Mouse (Mus musculus): ENCODE data around the gene Zfp638.
"Not testable (repeated sequence)": the region's sequence is repeated elsewhere in the genome, so short reads cannot be mapped to it uniquely, and the experiment has no call there.

Gene Zfp638

GRCm38 (mm10) chr6:84010303-84011225 is 143.7 kb downstream of the Zfp638 start:
- no peak for DNase-seq (ENCODE audit: low spot score)

GRCm38 (mm10) chr6:84014961-84015683 is 148.2 kb downstream of the Zfp638 start:
- not testable (repeated sequence) for DNase-seq (ENCODE audit: low spot score)

- no peak for DNase-seq (ENCODE audit: low spot score)
These were observed 149.9 kb downstream of the Zfp638 start for GRCm38 (mm10) chr6:84016851-84017250.

- no peak for DNase-seq (ENCODE audit: low spot score)
These were observed 150.5 kb downstream of the Zfp638 start for GRCm38 (mm10) chr6:84017392-84017791.

GRCm38 (mm10) chr6:84018906-84019550 is 152.1 kb downstream of the Zfp638 start:
- DNase-seq (ENCODE audit: low spot score): no peak

- DNase-seq (ENCODE audit: low spot score): no peak
These were observed 153.1 kb downstream of the Zfp638 start for GRCm38 (mm10) chr6:84020002-84020401.

GRCm38 (mm10) chr6:84021990-84022389 is 155.1 kb downstream of the Zfp638 start:
- DNase-seq (ENCODE audit: low spot score): no peak

GRCm38 (mm10) chr6:84025636-84026035 is 158.7 kb downstream of the Zfp638 start:
- DNase-seq (ENCODE audit: low spot score): no peak

GRCm38 (mm10) chr6:84028791-84029190 is 161.9 kb downstream of the Zfp638 start:
- no peak for DNase-seq (ENCODE audit: low spot score)

- no peak for DNase-seq (ENCODE audit: low spot score)
These were observed 162.9 kb downstream of the Zfp638 start for GRCm38 (mm10) chr6:84029775-84030174.

GRCm38 (mm10) chr6:84032516-84032915 is 165.6 kb downstream of the Zfp638 start:
- not testable (repeated sequence) for DNase-seq (ENCODE audit: low spot score)
